7 mouse cellular contexts compared by ENCODE assay signal in the genomic region with DNA sequence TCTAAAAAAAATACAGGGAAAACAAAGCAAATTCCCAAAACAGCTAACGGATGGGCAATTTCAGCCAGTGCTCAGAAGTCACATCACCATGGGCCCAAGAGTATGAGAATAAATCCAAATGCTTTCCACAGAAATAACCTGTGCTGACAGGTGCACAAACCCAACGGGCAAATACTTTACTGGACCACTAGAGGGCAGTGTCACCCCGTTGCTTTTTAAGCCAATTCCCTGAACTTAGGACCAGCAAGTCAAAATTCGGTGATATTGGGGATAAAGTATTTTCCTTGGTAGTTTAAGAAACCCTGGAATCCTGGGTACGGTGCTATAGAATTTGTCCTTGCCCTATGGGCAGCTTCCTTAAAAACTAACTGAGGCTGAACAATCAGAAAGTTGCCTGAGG. TPM values are rescaled to one million over a fixed set of nuclear protein-coding genes. Genes with fewer than 3 reads are reported as not detected.
DNase-seq lines count a peak whose midpoint lies in the region; ATAC-seq and TF ChIP-seq lines count a peak whose summit lies in the region.

No protein-coding gene starts in this region.

- no peak for TF ChIP-seq POLR2A in liver, adult 2 months (IDR thresholded peaks at IDR 0.05; ENCODE audit: extremely low read depth, insufficient read depth, low read length)
- no peak for TF ChIP-seq POLR2A in cortical plate, adult 2 months (IDR thresholded peaks at IDR 0.05; ENCODE audit: extremely low read depth, insufficient read depth, low read length)

- DNase-seq in liver, adult 2 months (ENCODE audit: extremely low read depth, low read depth, low spot score) = peak; percentile 64
- DNase-seq in liver, embryonic 11.5 days (ENCODE audit: low spot score) = no peak
- DNase-seq in adipocyte (ENCODE audit: low spot score) = peak; percentile 78
- DNase-seq in kidney, adult 8-10 months = peak; percentile 37 to 72
- DNase-seq in lung, embryonic 14.5 days = peak; percentile 87
- DNase-seq in right cerebral cortex, adult 2 months (ENCODE audit: low spot score in 2 of 2) = peak; percentile 71 to 82

- ATAC-seq in liver, embryonic 11.5 days (replicated peaks; ENCODE audit: low FRiP score) = no peak
- no peak for ATAC-seq in lung, embryonic 14.5 days (ENCODE audit: insufficient read depth)

- H3K9me3 ChIP-seq in liver, embryonic 11.5 days (ENCODE audit: control insufficient read depth, low read length) = no peaks in the 10 kb centered on the region
- H3K9me3 ChIP-seq in lung, embryonic 14.5 days (ENCODE audit: low read depth, low read length) = no peaks in the 10 kb centered on the region

- no peaks in the 10 kb centered on the region for H3K4me1 ChIP-seq in liver, adult 2 months (ENCODE audit: control insufficient read depth, insufficient read depth, low read length)
- H3K4me1 ChIP-seq in liver, embryonic 11.5 days (replicated peaks; ENCODE audit: control insufficient read depth, insufficient read depth, low read length) = no peaks in the 10 kb centered on the region
- peaks cover 2% of the 10 kb centered on the region; the same call in 1 of the 2 replicates for H3K4me1 ChIP-seq in cortical plate, adult 2 months (ENCODE audit: control insufficient read depth, insufficient read depth, low read length)
- H3K4me1 ChIP-seq in lung, embryonic 14.5 days (ENCODE audit: insufficient read depth) = no peaks in the 10 kb centered on the region

- peak; percentile 67 for TF ChIP-seq CTCF in liver, adult 2 months (IDR thresholded peaks at IDR 0.05; ENCODE audit: low read depth, low read length)
- TF ChIP-seq CTCF in cortical plate, adult 2 months (IDR thresholded peaks at IDR 0.05; ENCODE audit: extremely low read depth, insufficient read depth, low read length) = peak; percentile 93
- TF ChIP-seq CTCF in lung, embryonic 14.5 days (IDR thresholded peaks at IDR 0.05; ENCODE audit: low read depth) = peak; percentile 97

- H3K4me2 ChIP-seq in liver, embryonic 11.5 days = no peak overlapping the region
- H3K4me2 ChIP-seq in lung, embryonic 14.5 days = no peak overlapping the region

- H3K27me3 ChIP-seq in liver, adult 2 months (ENCODE audit: control insufficient read depth, insufficient read depth, low read length) = no peaks in the 10 kb centered on the region
- no peaks in the 10 kb centered on the region for H3K27me3 ChIP-seq in liver, embryonic 11.5 days (replicated peaks; ENCODE audit: control insufficient read depth, insufficient read depth, low read length)
- H3K27me3 ChIP-seq in lung, embryonic 14.5 days (ENCODE audit: insufficient read depth, low read length) = no peaks in the 10 kb centered on the region

- no peak overlapping the region for H3K4me3 ChIP-seq in liver, adult 2 months (ENCODE audit: insufficient read depth, low read depth, low read length)
- no peak overlapping the region for H3K4me3 ChIP-seq in liver, embryonic 11.5 days (ENCODE audit: low read depth, low read length)
- H3K4me3 ChIP-seq in cortical plate, adult 2 months (ENCODE audit: insufficient read depth, low read length) = no peak overlapping the region
- H3K4me3 ChIP-seq in lung, embryonic 14.5 days (ENCODE audit: low read depth, low read length) = no peak overlapping the region

- H3K79me2 ChIP-seq in liver, adult 2 months (ENCODE audit: control insufficient read depth, insufficient read depth, low read length) = no peaks in the 10 kb centered on the region

- WGBS in liver, adult 2 months = 11% methylated on average over 5 of the region's 5 CpGs
- 23% methylated on average over 5 of the region's 5 CpGs for WGBS in liver, embryonic 11.5 days
- WGBS in lung, embryonic 14.5 days = 14% methylated on average over 5 of the region's 5 CpGs

- no peak overlapping the region for H3K9ac ChIP-seq in liver, adult 2 months (ENCODE audit: low read depth, low read length)
- H3K9ac ChIP-seq in liver, embryonic 11.5 days (ENCODE audit: low read depth, low read length) = no peak overlapping the region
- H3K9ac ChIP-seq in lung, embryonic 14.5 days = no peak overlapping the region

- H3K36me3 ChIP-seq in liver, adult 2 months (ENCODE audit: control insufficient read depth, insufficient read depth, low read length) = peaks cover 17% of the 10 kb centered on the region
- H3K36me3 ChIP-seq in liver, embryonic 11.5 days (ENCODE audit: control insufficient read depth, insufficient read depth, low read length) = peaks cover 7% of the 10 kb centered on the region; the same call in 1 of the 2 replicates
- H3K36me3 ChIP-seq in lung, embryonic 14.5 days (ENCODE audit: insufficient read depth) = peaks cover 34% of the 10 kb centered on the region

- no peak overlapping the region for H3K27ac ChIP-seq in liver, adult 2 months (replicated peaks; ENCODE audit: insufficient read depth, low read depth, low read length)
- no peak overlapping the region for H3K27ac ChIP-seq in liver, embryonic 11.5 days (ENCODE audit: low read depth, low read length)
- H3K27ac ChIP-seq in cortical plate, adult 2 months (ENCODE audit: insufficient read depth, low read length) = no peak overlapping the region
- H3K27ac ChIP-seq in lung, embryonic 14.5 days (ENCODE audit: low read depth) = no peak overlapping the region

RNA-seq across cellular contexts. Expression of gene Kremen1, which starts 29.3 kb away (rescaled TPM):
- 3.6 and 4.2 TPM in 2 replicates for total RNA-seq in liver, adult 2 months (2014; rRNA removed)
- 6.7 and 6.8 TPM in 2 replicates for polyA plus RNA-seq in liver, adult 2 months (2012; rRNA removed)
- polyA plus RNA-seq in liver, embryonic 11.5 days (2014; fragmentation: Nextera tagmentation; extraction: Ambion mirVana) = 4.6 and 5.2 TPM in 2 replicates
- 10.4 and 10.6 TPM in 2 replicates for polyA plus RNA-seq in cortical plate, adult 2 months (2012; rRNA removed)
- polyA plus RNA-seq in lung, embryonic 14.5 days (2014; fragmentation: Nextera tagmentation; extraction: Ambion mirVana) = 12.5 and 14.5 TPM in 2 replicates
